Mouse (Mus musculus) midbrain, embryonic 10.5 days (tissue): ENCODE data around the gene Bmi1. TPM values are rescaled to one million over a fixed set of nuclear protein-coding genes. Genes with fewer than 3 reads are reported as not detected.
A peak's percentile ranks its signal among the peaks of the same experiment; 100 is the strongest.

Source experiments
- DNase-seq: peaks from one replicate; pipeline ENCODE4 v3.0.0-alpha.2; 2017; ENCODE audit warnings: low spot score
- H3K27ac ChIP-seq: fragments of 300-500 bp; sonication (generic); replicated peaks from 2 replicates; pipeline ENCODE4 v1.5.1; 2016; ENCODE audit warnings: mild to moderate bottlenecking
- H3K27me3 ChIP-seq: fragments of 300-500 bp; sonication (generic); 2 replicates; pipeline ENCODE4 v1.6.1; 2016; ENCODE audit warnings: low read depth, mild to moderate bottlenecking; ENCODE audit not compliant: poor library complexity, severe bottlenecking
- H3K36me3 ChIP-seq: fragments of 300-500 bp; sonication (generic); 2 replicates; pipeline ENCODE4 v1.6.1; 2016; ENCODE audit warnings: mild to moderate bottlenecking, moderate library complexity
- H3K4me1 ChIP-seq: fragments of 300-500 bp; sonication (generic); 2 replicates; pipeline ENCODE4 v1.6.1; 2016
- H3K4me3 ChIP-seq: fragments of 300-500 bp; sonication (generic); 2 replicates; pipeline ENCODE4 v1.5.1; 2016; ENCODE audit warnings: mild to moderate bottlenecking, moderate library complexity
- H3K9me3 ChIP-seq: fragments of 300-500 bp; sonication (generic); replicated peaks from 2 replicates; pipeline ENCODE4 v1.6.1; 2016; ENCODE audit warnings: mild to moderate bottlenecking
- WGBS: fragments of 180-500 bp; shearing (Covaris S2); methylation state at CpG from one replicate; pipeline ENCODE4 v1.1.7; 2016; 5-methylcytosine and 5-hydroxymethylcytosine counted together
- polyA plus RNA-seq: library from polyadenylated mRNA; unstranded; fragments of >200 nt; fragmentation: Nextera tagmentation; extraction: Ambion mirVana; gene quantifications from 2 replicates; pipeline ENCODE4 v1.2.1, GENCODE M21; 2016

The Bmi1 gene
- polyA plus RNA-seq, result 25.5 and 26.6 TPM in 2 replicates

DNA sequence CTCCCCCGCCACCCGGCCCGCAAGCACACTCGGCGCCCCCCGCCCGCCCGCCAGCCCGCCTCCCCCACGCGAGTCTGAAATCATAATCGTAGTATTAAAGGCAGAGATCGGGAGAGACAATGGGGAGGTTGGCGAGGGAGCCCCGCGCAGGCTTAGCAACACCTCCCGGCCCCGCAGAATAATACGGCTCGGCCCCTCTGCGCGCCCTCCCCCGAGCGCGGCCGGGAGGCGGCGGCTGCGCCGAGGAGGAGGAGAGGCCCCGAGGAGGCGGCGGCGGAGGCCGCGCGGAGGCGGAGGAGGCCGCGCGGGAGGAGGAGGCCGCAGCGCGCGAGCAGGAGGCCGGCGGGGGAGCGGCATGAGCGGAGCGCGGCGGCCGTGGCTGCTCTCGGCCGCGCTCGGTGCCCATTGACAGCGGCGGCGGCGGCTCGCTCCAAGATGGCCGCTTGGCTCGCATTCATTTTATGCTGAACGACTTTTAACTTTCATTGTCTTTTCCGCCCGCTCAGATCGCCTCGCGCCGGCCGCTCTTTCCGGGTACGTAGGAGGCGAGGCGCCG is at the start of gene Bmi1:
Bmi1 (plus strand) TSS at position 83 of the 556 bp plus-strand sequence.
- H3K27me3 ChIP-seq, result peaks cover 70% of the 10 kb centered on the region
- H3K27ac ChIP-seq, result peak within 1 kb of the TSS; percentile 99
- peak; percentile 77 for DNase-seq
- WGBS, result 1% methylated on average over 77 of the region's 77 CpGs
- peaks cover 58% of the 10 kb centered on the region for H3K4me1 ChIP-seq
- H3K4me3 ChIP-seq, result peak within 1 kb of the TSS; percentile 86
- no peaks in the 10 kb centered on the region for H3K9me3 ChIP-seq
- 0 out of 2 replicates have a peak, but pooled peaks cover under 1% of the 10 kb centered on the region for H3K36me3 ChIP-seq

- WGBS, result 83% methylated on average over 5 of the region's 5 CpGs
- H3K36me3 ChIP-seq, result no peaks in the 10 kb centered on the region
- H3K9me3 ChIP-seq, result no peaks in the 10 kb centered on the region
- peaks cover 3% of the 10 kb centered on the region; the same call in 1 of the 2 replicates for H3K4me1 ChIP-seq
- H3K27ac ChIP-seq, result no peak overlapping the region
- DNase-seq, result no peak
- H3K4me3 ChIP-seq, result no peak overlapping the region
- no peaks in the 10 kb centered on the region for H3K27me3 ChIP-seq
Observed at GRCm38 (mm10) chr2:18630547-18630946, 46.3 kb upstream of the Bmi1 start.

- no peak for DNase-seq
- Histone ChIP-seq H3K27me3 (no peaks in the 10 kb centered on the region), H3K9me3 (no peaks in the 10 kb centered on the region), H3K4me3 (no peak overlapping the region), H3K27ac (no peak overlapping the region), H3K36me3 (no peaks in the 10 kb centered on the region), H3K4me1 (no peaks in the 10 kb centered on the region)
- 92% methylated on average over 8 of the region's 8 CpGs for WGBS
Observed at GRCm38 (mm10) chr2:18635052-18635451, 41.8 kb upstream of the Bmi1 start.

DNA sequence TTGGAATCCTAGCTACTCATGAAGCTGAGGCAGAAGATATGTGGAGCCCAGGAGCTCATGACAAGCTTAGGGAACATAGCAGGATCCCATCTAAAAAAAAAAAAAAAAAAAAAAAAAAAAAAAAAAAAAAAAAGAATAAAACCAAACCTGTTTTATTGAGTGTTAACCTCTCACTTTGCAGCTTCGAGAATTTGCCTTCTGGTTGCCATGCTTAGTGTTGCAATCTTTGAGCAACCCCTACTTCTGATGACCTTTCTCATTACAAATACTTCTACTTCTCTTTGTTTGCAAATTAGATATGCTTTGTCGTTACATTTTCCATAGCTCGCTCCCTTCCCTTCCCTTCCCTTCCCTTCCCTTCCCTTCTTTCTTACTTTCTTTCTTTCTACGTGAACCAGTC is 28.3 kb upstream of the Bmi1 start:
- Histone ChIP-seq H3K27me3 (no peaks in the 10 kb centered on the region; the same call in 1 of the 2 replicates), H3K9me3 (no peaks in the 10 kb centered on the region), H3K36me3 (no peaks in the 10 kb centered on the region), H3K4me3 (no peak overlapping the region), H3K27ac (no peak overlapping the region), H3K4me1 (no peaks in the 10 kb centered on the region)
- no peak for DNase-seq
- WGBS, result 84% methylated on average over 4 of the region's 4 CpGs

DNA sequence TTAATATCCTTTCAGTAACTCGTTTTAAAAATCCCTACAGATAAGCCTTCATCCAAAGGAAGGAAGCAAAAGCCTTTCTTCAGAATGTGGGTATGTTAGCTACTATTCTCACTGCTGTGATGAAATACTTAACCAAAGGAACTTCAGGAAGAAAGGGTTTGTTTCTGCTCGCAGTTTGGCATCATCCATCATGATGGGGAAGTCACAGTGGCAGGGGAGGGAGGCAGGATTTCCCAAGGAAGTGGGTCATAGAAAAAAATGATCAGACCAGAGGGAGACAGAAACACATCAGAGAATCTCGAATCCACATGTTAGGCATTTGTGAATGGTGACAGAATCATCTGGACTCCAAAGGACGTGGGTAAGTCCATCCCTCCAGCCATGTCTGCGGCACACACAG is 22.0 kb upstream of the Bmi1 start:
- Histone ChIP-seq H3K4me3 (no peak overlapping the region), H3K27me3 (no peaks in the 10 kb centered on the region), H3K36me3 (no peaks in the 10 kb centered on the region), H3K27ac (no peak overlapping the region), H3K4me1 (no peaks in the 10 kb centered on the region), H3K9me3 (no peaks in the 10 kb centered on the region)
- 77% methylated on average over 5 of the region's 5 CpGs for WGBS
- no peak for DNase-seq

GRCm38 (mm10) chr2:18664003-18664402 is 12.8 kb upstream of the Bmi1 start:
- peaks cover 17% of the 10 kb centered on the region for H3K27me3 ChIP-seq
- DNase-seq, result no peak
- no peaks in the 10 kb centered on the region for H3K36me3 ChIP-seq
- no peak overlapping the region for H3K4me3 ChIP-seq
- no peaks in the 10 kb centered on the region for H3K4me1 ChIP-seq
- 91% methylated on average over 3 of the region's 3 CpGs for WGBS
- H3K9me3 ChIP-seq, result no peaks in the 10 kb centered on the region
- H3K27ac ChIP-seq, result no peak overlapping the region

DNA sequence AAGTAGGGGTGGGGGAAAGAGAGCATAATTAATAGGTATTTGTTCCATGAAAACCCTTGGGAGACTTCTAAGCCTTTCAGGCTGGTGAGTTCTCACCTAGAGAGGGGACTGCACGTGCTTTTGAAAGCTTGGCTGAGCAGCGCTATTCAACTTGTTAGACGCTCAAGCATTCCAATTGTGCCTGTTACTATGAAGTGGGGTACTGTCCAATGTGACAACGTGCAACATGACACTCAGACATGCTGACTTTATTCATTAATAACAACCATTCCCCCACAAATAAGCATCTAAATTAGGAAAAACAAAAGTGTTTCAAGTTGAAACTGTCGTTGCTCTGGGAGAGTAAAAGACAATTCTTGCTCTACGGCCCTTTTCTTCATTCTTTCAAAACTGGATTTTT is 5.8 kb upstream of the Bmi1 start:
- H3K36me3 ChIP-seq, result no peaks in the 10 kb centered on the region
- H3K27me3 ChIP-seq, result peaks cover 68% of the 10 kb centered on the region
- H3K27ac ChIP-seq, result no peak overlapping the region
- H3K4me1 ChIP-seq, result peaks cover 32% of the 10 kb centered on the region
- DNase-seq, result no peak
- WGBS, result 4% methylated on average over 6 of the region's 6 CpGs
- H3K4me3 ChIP-seq, result no peak overlapping the region
- no peaks in the 10 kb centered on the region for H3K9me3 ChIP-seq

DNA sequence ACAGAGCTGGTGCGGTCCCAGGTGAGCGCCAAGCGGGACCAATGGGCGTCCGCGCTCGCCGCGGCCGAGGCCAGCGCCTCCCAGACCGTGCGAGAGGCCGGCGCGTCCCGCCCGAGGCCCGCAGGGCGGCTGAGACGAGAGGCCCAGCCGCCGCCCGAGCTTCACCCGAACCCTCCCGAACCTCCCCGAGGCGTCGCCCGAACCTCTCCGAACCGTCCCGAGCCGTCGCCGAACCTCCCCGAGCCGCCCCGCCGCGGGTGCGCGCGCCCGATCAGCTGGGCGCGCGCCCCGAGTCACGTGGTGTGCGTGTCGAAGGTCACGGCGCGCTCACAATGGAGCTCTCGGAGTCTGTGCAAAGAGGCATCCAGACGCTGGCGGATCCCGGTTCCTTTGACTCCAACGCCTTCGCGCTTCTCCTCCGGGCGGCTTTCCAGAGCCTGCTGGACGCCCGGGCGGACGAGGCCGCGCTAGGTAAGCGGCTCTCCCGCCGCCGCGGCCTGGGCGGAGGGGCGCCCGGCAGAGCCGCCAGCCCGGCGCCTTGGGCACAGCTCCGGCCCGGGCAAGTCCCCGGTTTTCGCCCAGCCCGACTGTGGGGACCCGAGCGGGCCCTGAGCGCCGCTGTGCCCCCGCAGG is 4.6 kb upstream of the Bmi1 start, which contains the start of gene Commd3:
Commd3 (plus strand) TSS at position 252 of the 633 bp plus-strand sequence.
- peak; percentile 94 for DNase-seq
- H3K4me3 ChIP-seq, result peak within 1 kb of the TSS; percentile 81
- H3K36me3 ChIP-seq, result no peaks in the 10 kb centered on the region
- peaks cover 66% of the 10 kb centered on the region for H3K27me3 ChIP-seq
- WGBS, result under 1% methylated on average over 91 of the region's 91 CpGs
- H3K9me3 ChIP-seq, result no peaks in the 10 kb centered on the region
- H3K27ac ChIP-seq, result peak within 1 kb of the TSS; percentile 99
- peaks cover 32% of the 10 kb centered on the region for H3K4me1 ChIP-seq

GRCm38 (mm10) chr2:18672766-18673164 is 4.1 kb upstream of the Bmi1 start:
- WGBS, result 1% methylated on average over 11 of the region's 11 CpGs
- H3K9me3 ChIP-seq, result no peaks in the 10 kb centered on the region
- DNase-seq, result no peak
- H3K27me3 ChIP-seq, result peaks cover 61% of the 10 kb centered on the region
- H3K4me1 ChIP-seq, result peaks cover 32% of the 10 kb centered on the region
- H3K4me3 ChIP-seq, result peak overlapping the region; percentile 81
- no peaks in the 10 kb centered on the region for H3K36me3 ChIP-seq
- H3K27ac ChIP-seq, result peak overlapping the region; percentile 99

DNA sequence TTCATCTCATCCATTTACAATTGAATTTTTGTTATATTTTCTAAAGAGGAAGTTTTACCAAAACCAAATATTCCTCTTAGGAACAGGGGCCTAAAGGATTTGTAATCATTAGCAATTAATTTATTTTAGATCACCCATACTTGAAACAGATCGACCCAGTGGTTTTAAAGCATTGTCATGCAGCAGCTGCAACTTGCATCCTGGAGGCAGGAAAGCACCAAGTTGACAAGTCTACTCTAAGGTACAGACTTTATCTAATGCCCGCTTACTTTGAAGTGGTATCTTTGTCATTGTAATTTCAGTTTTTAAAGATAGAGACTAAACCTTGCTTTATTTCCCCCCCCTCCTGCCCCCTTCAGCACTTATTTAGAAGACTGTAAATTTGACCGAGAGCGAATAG is 3.1 kb upstream of the Bmi1 start:
- 4% methylated on average over 4 of the region's 4 CpGs for WGBS
- DNase-seq, result no peak
- peaks cover 62% of the 10 kb centered on the region for H3K27me3 ChIP-seq

GRCm38 (mm10) chr2:18674193-18674902 is 2.5 kb upstream of the Bmi1 start:
- Histone ChIP-seq H3K4me1 (peaks cover 45% of the 10 kb centered on the region), H3K4me3 (no peak overlapping the region), H3K27me3 (peaks cover 62% of the 10 kb centered on the region), H3K36me3 (no peaks in the 10 kb centered on the region), H3K27ac (no peak overlapping the region), H3K9me3 (no peaks in the 10 kb centered on the region)
- DNase-seq, result no peak
- WGBS, result 6% methylated on average over 4 of the region's 4 CpGs

More for the DNA sequence above, 3.1 kb upstream of the Bmi1 start:
- Histone ChIP-seq H3K4me3 (no peak overlapping the region), H3K27ac (no peak overlapping the region), H3K9me3 (no peaks in the 10 kb centered on the region), H3K4me1 (peaks cover 39% of the 10 kb centered on the region), H3K36me3 (no peaks in the 10 kb centered on the region)

DNA sequence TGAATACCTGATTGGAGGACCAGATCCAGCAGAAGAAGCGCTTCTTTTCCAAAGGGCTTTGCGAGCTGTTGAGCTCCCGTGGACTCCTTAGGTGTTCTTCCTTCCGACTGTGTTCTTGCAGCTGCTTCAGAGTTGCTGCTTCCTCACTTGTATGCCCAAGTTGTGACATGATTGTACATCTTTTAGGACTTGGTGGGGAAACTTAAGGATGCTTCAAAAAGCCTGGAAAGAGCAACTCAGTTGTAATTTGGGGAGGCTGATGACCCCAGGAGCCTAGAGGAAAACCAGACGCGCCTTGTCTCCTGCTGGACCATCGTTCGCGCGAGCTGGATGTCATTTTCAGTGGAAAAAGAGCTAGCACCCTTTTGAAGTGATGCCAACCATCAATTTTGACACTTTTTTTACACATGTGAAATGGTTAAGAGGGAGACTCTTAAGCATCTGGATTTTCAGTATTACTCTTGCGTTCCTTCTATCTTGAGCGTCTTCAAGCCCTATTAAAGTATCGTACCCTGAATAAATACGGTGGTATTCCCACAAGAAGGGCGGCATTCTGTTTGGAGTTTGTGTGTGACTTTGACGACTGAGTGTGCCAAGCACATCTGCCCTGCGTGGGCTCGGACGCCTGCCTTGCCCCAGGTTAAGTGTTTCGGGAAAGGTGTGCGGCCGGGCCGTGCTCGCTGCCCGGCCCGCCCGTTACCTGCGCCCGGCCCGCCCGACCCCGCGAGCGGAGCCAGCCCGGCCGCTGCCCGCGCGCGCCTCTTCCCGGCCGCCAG is 949 bp upstream of the Bmi1 start:
- peaks cover 62% of the 10 kb centered on the region for H3K27me3 ChIP-seq
- peak; percentile 57 for DNase-seq
- WGBS, result under 1% methylated on average over 42 of the region's 42 CpGs
- peak overlapping the region; percentile 99 for H3K27ac ChIP-seq
- peaks cover 59% of the 10 kb centered on the region for H3K4me1 ChIP-seq
- H3K36me3 ChIP-seq, result no peaks in the 10 kb centered on the region
- peak overlapping the region; percentile 86 for H3K4me3 ChIP-seq
- no peaks in the 10 kb centered on the region for H3K9me3 ChIP-seq
